Mouse (Mus musculus): Measurements from ENCODE around the gene Fam186a.

- TF ChIP-seq CTCF (IDR thresholded peaks at IDR 0.05; ENCODE audit: borderline replicate concordance, insufficient read depth, low read length) (no peak), POLR2A (IDR thresholded peaks at IDR 0.05; ENCODE audit: low read depth, low read length) (no peak)
These were observed 32.5 kb upstream of the Fam186a start for GRCm38 (mm10) chr15:99999390-99999789.
